9 mouse cellular contexts compared by ENCODE assay signal in the genomic region with DNA sequence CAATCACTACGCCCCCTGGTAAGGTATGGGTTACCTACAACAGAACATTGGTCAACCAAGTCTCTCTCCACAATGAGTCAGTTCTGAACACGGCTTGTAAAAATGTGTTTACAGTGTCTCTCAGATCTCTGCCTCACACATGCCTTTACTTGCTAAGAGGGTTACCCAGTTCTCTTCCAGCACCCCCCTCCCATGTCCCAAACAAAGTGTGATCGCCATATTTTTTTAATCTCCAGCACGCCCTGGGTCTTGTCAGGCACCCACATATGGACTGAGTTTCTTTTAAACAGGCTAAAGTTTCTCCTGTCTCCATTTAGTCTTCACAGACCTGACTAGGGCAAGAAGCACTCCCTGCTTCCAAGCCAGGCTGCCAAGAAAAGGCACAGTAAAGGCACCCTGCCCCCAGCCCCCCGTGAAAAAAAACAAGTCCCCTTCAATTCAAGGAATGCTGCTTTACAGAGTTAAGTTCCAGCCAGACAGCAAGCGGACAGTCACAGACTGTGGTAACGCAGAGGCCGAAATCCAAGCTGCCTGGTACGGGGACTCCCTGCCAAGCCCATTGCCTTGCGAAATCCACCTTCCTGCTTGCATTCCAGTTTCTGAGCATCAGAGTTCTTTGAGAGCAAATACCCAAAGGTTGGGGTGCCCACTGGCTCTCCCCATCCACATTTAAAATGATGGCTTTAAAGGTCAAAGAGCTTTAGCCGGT.
DNase-seq lines count a peak whose midpoint lies in the region; ATAC-seq and TF ChIP-seq lines count a peak whose summit lies in the region.
"Had no signal": no experiment of that assay in that cellular context is flagged by ENCODE, and none has a peak within 500 bp of the region (broad histone marks: within the 10 kb centered on the region; RNA-seq: fewer than 3 reads in every experiment).

No protein-coding gene starts in this region.

- no peak overlapping the region for H3K4me3 ChIP-seq in intestine, embryonic 14.5 days (ENCODE audit: low read depth, low read length)
- no peak overlapping the region for H3K4me3 ChIP-seq in intestine, postnatal 0 days (ENCODE audit: low read depth, low read length)
- H3K4me3 ChIP-seq in embryonic facial prominence, embryonic 14.5 days (ENCODE audit: low read depth, low read length), result no peak overlapping the region
- no peak overlapping the region for H3K4me3 ChIP-seq in limb, embryonic 10.5 days
- no peak overlapping the region for H3K4me3 ChIP-seq in midbrain, postnatal 0 days (ENCODE audit: low read depth, low read length)

- peaks cover 17% of the 10 kb centered on the region for H3K4me1 ChIP-seq in intestine, embryonic 14.5 days (replicated peaks; ENCODE audit: control insufficient read depth, insufficient read depth, low read length)
- no peaks in the 10 kb centered on the region for H3K4me1 ChIP-seq in intestine, postnatal 0 days (replicated peaks; ENCODE audit: control insufficient read depth, insufficient read depth, low read length)
- peaks cover 36% of the 10 kb centered on the region for H3K4me1 ChIP-seq in embryonic facial prominence, embryonic 14.5 days (ENCODE audit: control insufficient read depth, insufficient read depth, low read length)
- peaks cover 45% of the 10 kb centered on the region for H3K4me1 ChIP-seq in limb, embryonic 10.5 days
- H3K4me1 ChIP-seq in midbrain, postnatal 0 days (ENCODE audit: insufficient read depth, low read length), result no peaks in the 10 kb centered on the region

- no peak overlapping the region for H3K9ac ChIP-seq in intestine, embryonic 14.5 days (ENCODE audit: low read length)
- H3K9ac ChIP-seq in intestine, postnatal 0 days (ENCODE audit: low read depth, low read length), result no peak overlapping the region
- H3K9ac ChIP-seq in embryonic facial prominence, embryonic 14.5 days (ENCODE audit: low read depth, low read length), result no peak overlapping the region
- H3K9ac ChIP-seq in midbrain, postnatal 0 days (replicated peaks; ENCODE audit: low read length, poor library complexity, severe bottlenecking), result no peak overlapping the region

- no peak overlapping the region for H3K4me2 ChIP-seq in intestine, embryonic 14.5 days (ENCODE audit: low read length)
- no peak overlapping the region for H3K4me2 ChIP-seq in intestine, postnatal 0 days (replicated peaks; ENCODE audit: low read depth)
- peak overlapping the region; percentile 32 for H3K4me2 ChIP-seq in embryonic facial prominence, embryonic 14.5 days (ENCODE audit: low read depth, low read length)
- peak overlapping the region; percentile 3; the same call in 1 of the 2 replicates for H3K4me2 ChIP-seq in midbrain, postnatal 0 days (ENCODE audit: low read depth, low read length, poor library complexity, severe bottlenecking)

- no peak for ATAC-seq in intestine, embryonic 14.5 days (replicated peaks; ENCODE audit: low FRiP score, low TSS enrichment, low read depth)
- no peak for ATAC-seq in intestine, postnatal 0 days
- ATAC-seq in embryonic facial prominence, embryonic 14.5 days (ENCODE audit: low read depth), result peak; percentile 66
- no peak for ATAC-seq in midbrain, postnatal 0 days (ENCODE audit: low FRiP score)
- ATAC-seq in erythroid progenitor cell, adult 5-6 weeks (replicated peaks; ENCODE audit: low FRiP score, poor library complexity, severe bottlenecking), result no peak
- ATAC-seq: activated CD4-positive, CD25-positive, alpha-beta regulatory T cell, adult 4 months had no signal

- WGBS in intestine, embryonic 14.5 days, result 57% methylated on average over 11 of the region's 11 CpGs
- WGBS in intestine, postnatal 0 days, result 61% methylated on average over 11 of the region's 11 CpGs
- WGBS in embryonic facial prominence, embryonic 14.5 days, result 21% methylated on average over 11 of the region's 11 CpGs
- WGBS in limb, embryonic 10.5 days, result 63% methylated on average over 11 of the region's 11 CpGs
- 49% methylated on average over 11 of the region's 11 CpGs for WGBS in midbrain, postnatal 0 days

- no peak for DNase-seq in intestine, embryonic 14.5 days (ENCODE audit: low spot score)
- peak; percentile 80 for DNase-seq in embryonic facial prominence, embryonic 14.5 days (ENCODE audit: low spot score)
- no peak for DNase-seq in limb, embryonic 10.5 days (ENCODE audit: low spot score)
- no peak for DNase-seq in midbrain, postnatal 0 days (ENCODE audit: low spot score)
- no peak for DNase-seq in frontal cortex, postnatal 14 days (ENCODE audit: low spot score in 2 of 2)
- DNase-seq in right cerebral cortex, adult 18-20 months, result no peak

- H3K36me3 ChIP-seq in intestine, embryonic 14.5 days (ENCODE audit: control insufficient read depth, insufficient read depth, low read length), result no peaks in the 10 kb centered on the region
- no peaks in the 10 kb centered on the region for H3K36me3 ChIP-seq in intestine, postnatal 0 days (ENCODE audit: control insufficient read depth, insufficient read depth)
- no peaks in the 10 kb centered on the region for H3K36me3 ChIP-seq in embryonic facial prominence, embryonic 14.5 days (ENCODE audit: control insufficient read depth, insufficient read depth, low read length)
- H3K36me3 ChIP-seq in limb, embryonic 10.5 days, result no peaks in the 10 kb centered on the region
- H3K36me3 ChIP-seq in midbrain, postnatal 0 days (ENCODE audit: insufficient read depth, low read length), result no peaks in the 10 kb centered on the region

- H3K9me3 ChIP-seq in intestine, embryonic 14.5 days (ENCODE audit: control insufficient read depth, low read length), result no peaks in the 10 kb centered on the region
- H3K9me3 ChIP-seq in intestine, postnatal 0 days (ENCODE audit: control insufficient read depth), result no peaks in the 10 kb centered on the region
- no peaks in the 10 kb centered on the region for H3K9me3 ChIP-seq in embryonic facial prominence, embryonic 14.5 days (ENCODE audit: control insufficient read depth, low read length)
- no peaks in the 10 kb centered on the region for H3K9me3 ChIP-seq in limb, embryonic 10.5 days (replicated peaks)
- H3K9me3 ChIP-seq in midbrain, postnatal 0 days (ENCODE audit: low read length), result no peaks in the 10 kb centered on the region

- H3K27ac ChIP-seq in intestine, embryonic 14.5 days (ENCODE audit: low read depth), result 0 out of 2 replicates have a peak overlapping the region, but pooled peaks have one; percentile 18
- H3K27ac ChIP-seq in intestine, postnatal 0 days (ENCODE audit: low read depth, low read length), result no peak overlapping the region
- H3K27ac ChIP-seq in embryonic facial prominence, embryonic 14.5 days (replicated peaks; ENCODE audit: low read depth, low read length), result peak overlapping the region; percentile 80
- H3K27ac ChIP-seq in limb, embryonic 10.5 days, result peak overlapping the region; percentile 74
- no peak overlapping the region for H3K27ac ChIP-seq in midbrain, postnatal 0 days (ENCODE audit: low read depth, low read length)

- no peaks in the 10 kb centered on the region for H3K27me3 ChIP-seq in intestine, embryonic 14.5 days (replicated peaks; ENCODE audit: control insufficient read depth, insufficient read depth, low read length)
- no peaks in the 10 kb centered on the region for H3K27me3 ChIP-seq in intestine, postnatal 0 days (replicated peaks; ENCODE audit: control insufficient read depth, insufficient read depth, low read length)
- no peaks in the 10 kb centered on the region for H3K27me3 ChIP-seq in embryonic facial prominence, embryonic 14.5 days (replicated peaks; ENCODE audit: control insufficient read depth, insufficient read depth, low read length)
- no peaks in the 10 kb centered on the region for H3K27me3 ChIP-seq in limb, embryonic 10.5 days (ENCODE audit: low read depth, poor library complexity, severe bottlenecking)
- peaks cover 4% of the 10 kb centered on the region; the same call in 1 of the 2 replicates for H3K27me3 ChIP-seq in midbrain, postnatal 0 days (ENCODE audit: insufficient read depth, low read length)

- TF ChIP-seq CTCF in intestine, postnatal 0 days (IDR thresholded peaks at IDR 0.05; ENCODE audit: low read depth), result no peak
- TF ChIP-seq CTCF in midbrain, postnatal 0 days (IDR thresholded peaks at IDR 0.05), result no peak

Comparison
In these comparisons a context has a peak if more than half of its experiments do, and no peak if none do; other contexts are left out.
1. H3K27ac ChIP-seq: peak in intestine, embryonic 14.5 days (single experiment), embryonic facial prominence, embryonic 14.5 days (single experiment) and limb, embryonic 10.5 days (single experiment); none in intestine, postnatal 0 days (single experiment) and midbrain, postnatal 0 days (single experiment).
2. H3K4me2 ChIP-seq: peak in embryonic facial prominence, embryonic 14.5 days (single experiment) and midbrain, postnatal 0 days (single experiment); none in intestine, embryonic 14.5 days (single experiment) and intestine, postnatal 0 days (single experiment).